Mouse (Mus musculus) adrenal gland, adult 2 months (tissue): Measurements from ENCODE around the gene Serpina10. TPM values are rescaled to one million over a fixed set of nuclear protein-coding genes. Genes with fewer than 3 reads are reported as not detected.
"Not testable (repeated sequence)": the region's sequence is repeated elsewhere in the genome, so short reads cannot be mapped to it uniquely, and the experiment has no call there.

Experiments
- DNase-seq: peaks from one replicate; pipeline ENCODE4 v3.0.0; 2021
- long read RNA-seq: library from polyadenylated mRNA; stranded (forward); transcript quantifications from one replicate; pipeline ENCODE4 v2.0.0, GENCODE M21; 2021
- polyA plus RNA-seq: library from polyadenylated mRNA; depleted of rRNA; stranded (reverse); fragments of >200 nt; gene quantifications from 2 replicates; pipeline ENCODE4 v1.2.3, GENCODE M21; 2012; rRNA removed
- total RNA-seq, 2 experiments: library from RNA; stranded (reverse); gene quantifications; 2 replicates each; pipeline ENCODE4 v1.2.3; 2021

Serpina10 gene
- total RNA-seq (under 1 TPM in 1 of 2 experiments, not detected in 1; 0.46 TPM), polyA plus RNA-seq (not detected in 2 replicates)
- long read RNA-seq: 0 reads

- no peak for DNase-seq
These were observed at the start of gene Serpina10 for GRCm38 (mm10) chr12:103631203-103631612. Gene Serpina10 (minus strand): TSS chr12:103631444.

- not testable (repeated sequence) for DNase-seq
These were observed 48.6 kb upstream of the Serpina10 start for GRCm38 (mm10) chr12:103679853-103680252.

- DNase-seq: no peak
These were observed 44.8 kb upstream of the Serpina10 start, which contains the start of gene Serpina16 for GRCm38 (mm10) chr12:103676039-103676438. Gene Serpina16 (minus strand): TSS chr12:103676139.

- DNase-seq: no peak
These were observed 41.9 kb upstream of the Serpina10 start for GRCm38 (mm10) chr12:103673179-103673578.

GRCm38 (mm10) chr12:103671483-103671882, 40.2 kb upstream of the Serpina10 start:
- DNase-seq: no peak

GRCm38 (mm10) chr12:103670964-103671363, 39.7 kb upstream of the Serpina10 start:
- no peak for DNase-seq

- no peak for DNase-seq
These were observed 39.1 kb upstream of the Serpina10 start for GRCm38 (mm10) chr12:103670344-103670743.

- no peak for DNase-seq
These were observed 34.0 kb upstream of the Serpina10 start for GRCm38 (mm10) chr12:103665286-103665685.

GRCm38 (mm10) chr12:103662053-103662452, 30.8 kb upstream of the Serpina10 start:
- DNase-seq: not testable (repeated sequence)

- DNase-seq: no peak
These were observed 28.8 kb upstream of the Serpina10 start for GRCm38 (mm10) chr12:103660076-103660475.

- DNase-seq: peak; percentile 42
These were observed 27.9 kb upstream of the Serpina10 start for GRCm38 (mm10) chr12:103659171-103659570.

- no peak for DNase-seq
These were observed 26.7 kb upstream of the Serpina10 start for GRCm38 (mm10) chr12:103657991-103658390.

GRCm38 (mm10) chr12:103656848-103657626, 25.8 kb upstream of the Serpina10 start, which contains the start of gene Serpina6:
Gene Serpina6 (minus strand): TSS chr12:103657212.
- DNase-seq: peak; percentile 61

GRCm38 (mm10) chr12:103655123-103656044, 24.1 kb upstream of the Serpina10 start:
- DNase-seq: peak; percentile 27

- DNase-seq: peak; percentile 69
These were observed 22.6 kb upstream of the Serpina10 start for GRCm38 (mm10) chr12:103653836-103654235.

GRCm38 (mm10) chr12:103646314-103646713, 15.1 kb upstream of the Serpina10 start:
- no peak for DNase-seq

GRCm38 (mm10) chr12:103644601-103645000, 13.4 kb upstream of the Serpina10 start:
- DNase-seq: no peak

- no peak for DNase-seq
These were observed 12.6 kb upstream of the Serpina10 start for GRCm38 (mm10) chr12:103643818-103644217.

- peak; percentile 80 for DNase-seq
These were observed 12.1 kb upstream of the Serpina10 start for GRCm38 (mm10) chr12:103643336-103643735.

GRCm38 (mm10) chr12:103635846-103636245, 4.6 kb upstream of the Serpina10 start:
- DNase-seq: no peak

GRCm38 (mm10) chr12:103634430-103634829, 3.2 kb upstream of the Serpina10 start:
- DNase-seq: no peak

GRCm38 (mm10) chr12:103616860-103617261, 14.4 kb downstream of the Serpina10 start:
- DNase-seq: no peak
